Mouse (Mus musculus) neural tube, embryonic 14.5 days (tissue): Measurements from ENCODE around the gene Tshz2. TPM values are rescaled to one million over a fixed set of nuclear protein-coding genes. Genes with fewer than 3 reads are reported as not detected.
A peak's percentile ranks its signal among the peaks of the same experiment; 100 is the strongest.

ENCODE experiments used
- ATAC-seq: fragments of 200-750 bp; cut with Nextera tagmentation; 2 replicates; pipeline ENCODE4 v1.8.0; 2017; ENCODE audit warnings: low read depth, mild to moderate bottlenecking, moderate TSS enrichment, moderate library complexity
- H3K27ac ChIP-seq: fragments of 300-500 bp; sonication (generic); 2 replicates; pipeline ENCODE4 v1.5.1; 2014; ENCODE audit warnings: low read depth, mild to moderate bottlenecking, control low read depth, low read length, moderate library complexity, mixed read lengths
- H3K27me3 ChIP-seq: fragments of 300-500 bp; sonication (generic); 2 replicates; pipeline ENCODE4 v1.6.1; 2014; ENCODE audit warnings: low read length; ENCODE audit not compliant: control insufficient read depth, insufficient read depth
- H3K36me3 ChIP-seq: fragments of 300-500 bp; sonication (generic); 2 replicates; pipeline ENCODE4 v1.6.1; 2014; ENCODE audit warnings: low read length, mixed read lengths; ENCODE audit not compliant: control insufficient read depth, insufficient read depth
- H3K4me1 ChIP-seq: fragments of 300-500 bp; sonication (generic); 2 replicates; pipeline ENCODE4 v1.6.1; 2014; ENCODE audit warnings: low read length; ENCODE audit not compliant: control insufficient read depth, insufficient read depth
- H3K4me2 ChIP-seq: fragments of 300-500 bp; sonication (generic); 2 replicates; pipeline ENCODE4 v1.6.1; 2014; ENCODE audit warnings: mild to moderate bottlenecking, low read depth, low read length, control low read depth
- H3K4me3 ChIP-seq: fragments of 300-500 bp; sonication (generic); 2 replicates; pipeline ENCODE4 v1.5.1; 2014; ENCODE audit warnings: low read depth, low read length, control low read depth, mixed read lengths
- H3K9ac ChIP-seq: fragments of 300-500 bp; sonication (generic); replicated peaks from 2 replicates; pipeline ENCODE4 v1.6.1; 2014; ENCODE audit warnings: low read depth, mild to moderate bottlenecking, control low read depth, low read length, mixed read lengths
- H3K9me3 ChIP-seq: fragments of 300-500 bp; sonication (generic); 2 replicates; pipeline ENCODE4 v1.6.1; 2016; ENCODE audit warnings: low read length; ENCODE audit not compliant: control insufficient read depth
- WGBS: fragments of 180-500 bp; shearing (Covaris S2); extraction: QIAGEN DNeasy Blood & Tissue Kit; methylation state at CpG from one replicate; pipeline ENCODE4 v1.1.7; 2014; 5-methylcytosine and 5-hydroxymethylcytosine counted together
- polyA plus RNA-seq: library from polyadenylated mRNA; unstranded; fragments of >200 nt; fragmentation: Nextera tagmentation; extraction: Ambion mirVana; gene quantifications from 2 replicates; pipeline ENCODE4 v1.2.1, GENCODE M21; 2014

Tshz2 gene
- polyA plus RNA-seq, 1 experiment from 2014 or later = 54.5 TPM

DNA sequence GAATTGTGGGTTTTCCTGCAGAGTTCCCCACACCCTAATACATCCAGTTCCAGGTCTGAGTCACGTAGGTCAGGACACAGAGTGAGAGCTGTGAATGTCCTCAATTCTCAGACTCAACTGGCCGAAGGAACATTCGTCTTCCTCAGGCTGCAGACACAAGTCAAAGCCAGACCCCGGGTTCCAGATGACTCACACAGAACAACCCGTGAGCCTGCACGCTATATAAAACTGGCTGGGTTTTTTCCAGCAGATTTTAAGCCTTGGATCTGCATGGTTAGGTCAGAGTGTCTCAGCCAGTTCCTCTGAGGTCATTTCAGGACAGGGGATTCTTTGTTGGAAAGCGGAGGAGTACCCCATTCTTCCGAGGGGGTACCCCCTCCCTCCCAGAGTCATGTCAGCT lies 330.0 kb downstream of the Tshz2 start:
- no peak for ATAC-seq
- Histone ChIP-seq H3K27ac (no peak overlapping the region), H3K4me3 (no peak overlapping the region), H3K36me3 (no peaks in the 10 kb centered on the region), H3K4me1 (peaks cover 12% of the 10 kb centered on the region; the same call in 1 of the 2 replicates), H3K27me3 (no peaks in the 10 kb centered on the region), H3K4me2 (no peak overlapping the region), H3K9me3 (no peaks in the 10 kb centered on the region), H3K9ac (no peak overlapping the region)
- WGBS = 80% methylated on average over 8 of the region's 8 CpGs

DNA sequence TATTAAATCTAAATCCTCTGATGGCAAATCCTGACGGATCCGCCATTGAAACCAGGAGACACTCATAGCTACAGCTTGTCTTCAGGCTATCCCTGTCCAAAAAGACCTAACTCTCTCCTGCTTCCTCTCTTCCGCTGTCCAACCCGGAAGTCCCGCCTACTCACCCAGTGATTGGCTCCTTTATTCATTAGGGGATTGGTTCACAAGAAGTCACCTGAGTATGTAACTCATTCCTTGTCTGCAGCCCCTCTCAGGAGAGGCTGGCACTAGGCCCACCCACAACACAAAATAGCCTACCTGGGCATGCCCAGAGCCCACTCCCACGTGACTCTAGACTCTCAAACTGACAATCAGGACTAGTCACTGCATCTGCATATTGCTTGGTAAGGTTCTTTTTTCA lies 337.7 kb downstream of the Tshz2 start:
- no peak for ATAC-seq
- 95% methylated on average over 6 of the region's 6 CpGs for WGBS
- H3K4me3 ChIP-seq = no peak overlapping the region
- H3K9ac ChIP-seq = no peak overlapping the region
- no peak overlapping the region for H3K27ac ChIP-seq
- no peaks in the 10 kb centered on the region for H3K36me3 ChIP-seq
- H3K27me3 ChIP-seq = no peaks in the 10 kb centered on the region
- no peaks in the 10 kb centered on the region for H3K9me3 ChIP-seq
- H3K4me1 ChIP-seq = no peaks in the 10 kb centered on the region
- H3K4me2 ChIP-seq = no peak overlapping the region

DNA sequence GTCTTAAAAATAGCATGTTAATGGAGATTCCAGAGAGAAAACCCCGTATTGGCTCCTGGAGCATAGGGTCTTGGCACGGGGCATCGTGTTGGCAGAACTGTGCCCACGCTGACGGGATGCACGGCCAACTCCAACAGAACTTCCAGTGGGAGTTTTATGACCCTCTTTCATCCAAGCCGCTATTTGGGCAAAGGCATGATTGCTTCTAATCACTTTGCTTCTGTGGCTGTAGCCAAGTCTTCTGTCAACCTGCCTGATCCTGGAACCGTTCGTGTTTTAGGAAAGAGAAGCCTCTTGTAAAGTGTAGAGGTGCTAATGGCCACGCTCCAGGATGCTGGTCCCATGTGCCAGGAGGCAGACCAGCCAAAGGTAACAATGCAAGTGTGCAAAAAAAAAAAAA lies 350.1 kb downstream of the Tshz2 start:
- Histone ChIP-seq H3K27me3 (no peaks in the 10 kb centered on the region), H3K4me1 (no peaks in the 10 kb centered on the region), H3K9me3 (no peaks in the 10 kb centered on the region), H3K9ac (no peak overlapping the region), H3K4me2 (no peak overlapping the region), H3K36me3 (no peaks in the 10 kb centered on the region), H3K27ac (no peak overlapping the region), H3K4me3 (no peak overlapping the region)
- no peak for ATAC-seq
- WGBS = 79% methylated on average over 10 of the region's 10 CpGs

DNA sequence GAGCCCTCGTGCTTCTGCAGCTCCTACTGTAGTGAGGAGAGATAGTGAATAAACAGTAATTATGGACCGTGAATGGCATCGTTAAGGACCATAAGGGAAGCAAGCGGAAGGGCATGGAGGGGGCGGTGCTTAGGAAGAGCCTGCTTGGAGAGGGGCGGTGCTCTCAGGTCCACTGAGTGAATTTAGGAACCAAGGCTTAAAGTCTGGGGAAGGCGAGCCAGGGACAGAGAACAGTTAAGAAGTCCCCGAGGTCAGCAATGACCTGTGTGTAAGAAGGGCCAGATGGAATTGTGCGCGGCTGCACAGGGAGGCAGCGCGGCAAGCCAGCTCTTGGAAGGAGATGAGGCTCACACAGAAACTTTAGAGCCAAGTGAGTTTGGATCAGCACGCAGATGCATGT lies 354.4 kb downstream of the Tshz2 start:
- no peaks in the 10 kb centered on the region for H3K9me3 ChIP-seq
- no peak overlapping the region for H3K4me3 ChIP-seq
- no peaks in the 10 kb centered on the region for H3K4me1 ChIP-seq
- WGBS = 58% methylated on average over 13 of the region's 13 CpGs
- H3K9ac ChIP-seq = no peak overlapping the region
- no peaks in the 10 kb centered on the region for H3K36me3 ChIP-seq
- H3K27me3 ChIP-seq = no peaks in the 10 kb centered on the region
- ATAC-seq = no peak
- H3K4me2 ChIP-seq = no peak overlapping the region
- no peak overlapping the region for H3K27ac ChIP-seq

DNA sequence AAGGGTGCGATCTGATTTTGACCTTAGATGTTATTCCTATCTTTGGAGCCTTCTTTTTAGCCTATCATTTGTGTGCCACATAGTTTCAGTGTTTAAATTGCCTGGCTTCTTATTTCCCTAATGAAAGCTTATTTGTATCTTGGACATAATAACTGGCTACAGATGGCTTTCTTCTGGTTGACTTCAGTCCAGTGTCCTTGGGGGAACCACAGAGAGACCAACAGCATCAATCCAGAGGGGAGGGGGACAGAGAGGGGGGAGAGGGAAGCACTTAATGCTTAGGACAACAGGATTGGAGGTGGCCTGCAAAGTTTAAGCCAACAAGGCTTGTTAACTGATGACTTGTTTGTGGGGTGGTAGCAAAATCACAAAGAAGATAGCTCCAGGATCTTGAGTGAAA lies 356.4 kb downstream of the Tshz2 start:
- Histone ChIP-seq H3K36me3 (no peaks in the 10 kb centered on the region), H3K27me3 (no peaks in the 10 kb centered on the region), H3K9me3 (no peaks in the 10 kb centered on the region), H3K9ac (no peak overlapping the region), H3K4me2 (no peak overlapping the region), H3K4me3 (no peak overlapping the region), H3K4me1 (no peaks in the 10 kb centered on the region), H3K27ac (no peak overlapping the region)
- no peak for ATAC-seq
- WGBS = 97% methylated on average over 1 of the region's 1 CpGs

DNA sequence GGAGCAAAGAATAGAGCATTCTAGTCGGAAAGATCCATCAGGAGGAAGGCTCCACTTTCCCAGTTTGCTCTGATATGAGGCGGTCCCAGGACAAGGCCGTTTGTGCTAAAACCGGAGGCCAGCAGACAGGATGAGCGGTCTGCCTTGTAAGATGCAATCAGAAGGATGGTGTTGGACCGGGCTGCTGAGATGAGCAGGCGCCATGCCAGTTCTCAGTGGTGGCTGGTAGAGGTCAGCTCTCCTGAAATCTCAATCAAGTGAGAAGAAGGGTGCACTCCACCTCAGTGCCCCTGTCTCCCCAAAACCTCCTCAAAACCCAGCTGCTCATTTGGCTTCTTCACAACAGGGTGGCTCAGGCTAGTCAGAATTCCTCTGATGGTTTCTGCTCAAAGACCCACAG lies 358.2 kb downstream of the Tshz2 start:
- Histone ChIP-seq H3K4me3 (no peak overlapping the region), H3K27ac (no peak overlapping the region), H3K4me1 (peaks cover 5% of the 10 kb centered on the region), H3K27me3 (no peaks in the 10 kb centered on the region), H3K9me3 (no peaks in the 10 kb centered on the region), H3K9ac (no peak overlapping the region), H3K36me3 (no peaks in the 10 kb centered on the region), H3K4me2 (no peak overlapping the region)
- ATAC-seq = no peak
- 79% methylated on average over 7 of the region's 7 CpGs for WGBS

DNA sequence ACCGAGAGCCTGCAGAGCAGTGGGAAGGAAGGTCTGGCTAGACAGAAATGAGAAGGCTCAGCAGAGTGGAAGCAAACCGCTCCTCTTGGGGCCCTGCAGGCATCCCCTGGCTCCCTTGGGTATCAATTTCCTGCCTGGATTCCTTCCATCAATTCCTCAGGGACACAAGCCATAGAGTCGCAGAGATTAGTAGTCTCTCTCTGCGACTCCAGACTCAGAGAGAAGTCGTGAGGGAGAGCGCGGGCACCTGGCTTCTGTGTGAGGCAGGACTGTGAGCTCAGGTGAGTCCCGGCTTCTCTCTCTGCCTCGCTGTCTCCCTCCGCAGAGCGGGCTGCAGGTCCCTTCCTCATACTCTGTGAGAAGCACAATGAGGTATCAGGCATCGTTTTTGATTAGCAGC lies 363.2 kb downstream of the Tshz2 start:
- Histone ChIP-seq H3K27ac (0 out of 2 replicates have a peak overlapping the region, but pooled peaks have one; percentile 10), H3K4me2 (no peak overlapping the region), H3K9ac (0 out of 2 replicates have a peak overlapping the region, but pooled peaks have one; percentile 32), H3K27me3 (no peaks in the 10 kb centered on the region), H3K9me3 (no peaks in the 10 kb centered on the region), H3K4me1 (peaks cover 32% of the 10 kb centered on the region), H3K36me3 (no peaks in the 10 kb centered on the region), H3K4me3 (no peak overlapping the region)
- ATAC-seq = no peak
- 38% methylated on average over 12 of the region's 12 CpGs for WGBS

DNA sequence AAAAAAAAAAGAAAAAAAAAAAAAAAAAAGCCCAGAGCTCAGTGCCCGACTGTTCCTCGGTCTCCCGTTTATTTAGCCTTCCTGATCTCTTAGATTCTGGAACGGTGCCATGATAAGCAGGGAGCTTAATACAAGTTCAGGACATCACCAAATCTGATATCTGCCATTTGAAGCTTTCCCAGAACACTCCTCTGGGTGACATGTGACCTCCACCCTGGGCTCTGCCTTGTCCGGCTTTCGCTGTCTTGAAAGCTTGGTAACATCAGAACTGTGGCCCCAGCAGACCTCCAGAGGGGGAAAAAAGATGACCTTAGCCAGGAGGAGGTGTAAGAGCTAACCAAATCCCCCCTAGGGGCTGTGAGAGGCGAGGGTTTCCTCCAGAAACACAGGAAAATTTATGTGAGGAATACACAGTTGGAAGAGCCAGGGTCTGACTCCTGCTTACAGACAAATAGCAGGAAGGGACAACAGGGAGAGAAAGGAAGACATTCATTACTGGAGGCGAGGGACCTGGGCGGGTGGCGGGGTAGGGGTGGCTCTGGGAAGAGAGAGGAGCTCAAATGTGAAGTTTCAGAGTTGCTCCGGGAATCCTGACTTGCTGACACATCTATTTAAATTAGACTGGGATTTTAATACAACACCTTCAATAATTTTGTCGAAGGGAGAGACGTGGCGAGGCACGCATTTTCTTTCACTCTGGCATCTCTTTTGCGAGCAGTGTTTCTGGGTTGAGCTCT lies 363.9 kb downstream of the Tshz2 start:
- Histone ChIP-seq H3K9me3 (no peaks in the 10 kb centered on the region), H3K4me3 (no peak overlapping the region), H3K27me3 (no peaks in the 10 kb centered on the region), H3K4me1 (peaks cover 32% of the 10 kb centered on the region), H3K27ac (no peak overlapping the region), H3K36me3 (no peaks in the 10 kb centered on the region), H3K4me2 (no peak overlapping the region), H3K9ac (no peak overlapping the region)
- WGBS = 50% methylated on average over 16 of the region's 16 CpGs
- ATAC-seq = no peak

DNA sequence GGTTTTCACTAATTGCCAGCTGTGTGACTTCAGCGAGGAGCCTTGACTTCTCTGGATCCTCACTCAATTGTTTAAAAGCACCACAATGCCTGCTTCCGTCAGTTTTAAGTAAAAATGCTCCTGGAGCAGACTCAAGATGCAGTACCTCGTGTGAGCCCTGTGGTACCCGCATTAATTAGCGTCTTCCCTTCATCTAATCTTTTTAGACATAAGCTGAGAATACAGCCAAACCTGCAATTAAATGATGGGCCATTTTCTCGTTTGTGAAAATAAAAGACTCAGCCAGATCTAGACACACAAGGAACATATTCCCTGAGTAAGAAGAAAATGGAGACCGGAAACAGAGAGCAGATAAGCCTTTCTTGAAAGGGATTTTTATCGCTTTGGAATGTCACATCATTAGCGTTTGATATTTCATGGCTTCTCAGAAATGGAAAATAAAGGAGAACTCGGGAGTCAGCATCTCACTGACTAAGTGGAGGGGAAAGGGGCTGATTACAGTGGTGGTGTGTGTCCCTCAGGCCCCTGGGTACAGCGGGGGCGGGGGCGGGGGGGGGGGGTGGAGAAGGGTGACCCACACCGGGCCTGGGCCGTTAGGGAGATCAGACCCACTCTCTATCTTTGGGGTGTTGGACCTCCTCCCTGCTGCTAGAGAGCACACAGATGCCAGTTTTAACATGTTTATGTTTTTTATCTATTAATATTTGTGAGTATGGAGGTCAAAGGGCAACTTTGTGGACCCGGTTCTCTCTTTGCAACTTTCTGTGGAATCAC lies 364.6 kb downstream of the Tshz2 start:
- Histone ChIP-seq H3K36me3 (no peaks in the 10 kb centered on the region), H3K27ac (no peak overlapping the region), H3K9me3 (no peaks in the 10 kb centered on the region), H3K4me3 (no peak overlapping the region), H3K4me1 (peaks cover 32% of the 10 kb centered on the region), H3K4me2 (no peak overlapping the region), H3K9ac (no peak overlapping the region), H3K27me3 (no peaks in the 10 kb centered on the region)
- ATAC-seq = no peak
- WGBS = 74% methylated on average over 16 of the region's 16 CpGs
